Mouse (Mus musculus) hindlimb bud, embryonic 11.5 days (tissue): ENCODE results near the gene Stt3b.
"Not testable (repeated sequence)": the region's sequence is repeated elsewhere in the genome, so short reads cannot be mapped to it uniquely, and the experiment has no call there.

Experiments used
- DNase-seq: peaks from one replicate; pipeline ENCODE4 v3.0.0-alpha.2; 2012; ENCODE audit warnings: low read depth, low spot score; ENCODE audit errors: extremely low spot score

Gene Stt3b

GRCm38 (mm10) chr9:115272451-115272850 lies 37.8 kb downstream of the Stt3b start:
- DNase-seq: not testable (repeated sequence)

- no peak for DNase-seq
These were observed 38.7 kb downstream of the Stt3b start for GRCm38 (mm10) chr9:115271556-115271955.

GRCm38 (mm10) chr9:115261896-115262295 lies 48.3 kb downstream of the Stt3b start:
- no peak for DNase-seq

- DNase-seq: no peak
These were observed 48.8 kb downstream of the Stt3b start for GRCm38 (mm10) chr9:115261456-115261855.

- no peak for DNase-seq
These were observed 49.8 kb downstream of the Stt3b start for GRCm38 (mm10) chr9:115260464-115260863.

GRCm38 (mm10) chr9:115259866-115260265 lies 50.4 kb downstream of the Stt3b start:
- DNase-seq: no peak

- DNase-seq: no peak
These were observed 52.4 kb downstream of the Stt3b start for GRCm38 (mm10) chr9:115257733-115258286.

- no peak for DNase-seq
These were observed 61.1 kb downstream of the Stt3b start for GRCm38 (mm10) chr9:115249145-115249544.

- no peak for DNase-seq
These were observed 65.1 kb downstream of the Stt3b start for GRCm38 (mm10) chr9:115245092-115245491.

- no peak for DNase-seq
These were observed 66.6 kb downstream of the Stt3b start for GRCm38 (mm10) chr9:115243630-115244029.

GRCm38 (mm10) chr9:115239861-115240260 lies 70.4 kb downstream of the Stt3b start:
- no peak for DNase-seq

- no peak for DNase-seq
These were observed 72.3 kb downstream of the Stt3b start for GRCm38 (mm10) chr9:115237943-115238342.

- DNase-seq: no peak
These were observed 73.8 kb downstream of the Stt3b start for GRCm38 (mm10) chr9:115236352-115236841.

- DNase-seq: no peak
These were observed 75.7 kb downstream of the Stt3b start for GRCm38 (mm10) chr9:115234561-115234960.

- DNase-seq: no peak
These were observed 76.5 kb downstream of the Stt3b start for GRCm38 (mm10) chr9:115233721-115234120.

- DNase-seq: no peak
These were observed 78.7 kb downstream of the Stt3b start for GRCm38 (mm10) chr9:115231476-115231875.

GRCm38 (mm10) chr9:115230141-115230540 lies 80.1 kb downstream of the Stt3b start:
- DNase-seq: no peak

GRCm38 (mm10) chr9:115229676-115230075 lies 80.5 kb downstream of the Stt3b start:
- no peak for DNase-seq

- no peak for DNase-seq
These were observed 81.1 kb downstream of the Stt3b start for GRCm38 (mm10) chr9:115229145-115229544.

GRCm38 (mm10) chr9:115224744-115225354 lies 85.4 kb downstream of the Stt3b start:
- no peak for DNase-seq

GRCm38 (mm10) chr9:115221265-115221664 lies 89.0 kb downstream of the Stt3b start:
- DNase-seq: no peak

- no peak for DNase-seq
These were observed 89.8 kb downstream of the Stt3b start for GRCm38 (mm10) chr9:115220466-115220865.

- no peak for DNase-seq
These were observed 92.2 kb downstream of the Stt3b start for GRCm38 (mm10) chr9:115217984-115218383.
